Mouse (Mus musculus) liver, embryonic 14.5 days (tissue): ENCODE data around the gene Rab43.

Source experiments
- CTCF ChIP-seq: IDR thresholded peaks from 2 replicates; pipeline ENCODE4 v1.5.1; 2016; ENCODE audit warnings: antibody characterized with exemption, low read depth, control low read depth
- EP300 ChIP-seq: IDR thresholded peaks from 2 replicates; pipeline ENCODE4 v1.6.1; 2016; ENCODE audit warnings: antibody characterized with exemption, low read depth

DNA sequence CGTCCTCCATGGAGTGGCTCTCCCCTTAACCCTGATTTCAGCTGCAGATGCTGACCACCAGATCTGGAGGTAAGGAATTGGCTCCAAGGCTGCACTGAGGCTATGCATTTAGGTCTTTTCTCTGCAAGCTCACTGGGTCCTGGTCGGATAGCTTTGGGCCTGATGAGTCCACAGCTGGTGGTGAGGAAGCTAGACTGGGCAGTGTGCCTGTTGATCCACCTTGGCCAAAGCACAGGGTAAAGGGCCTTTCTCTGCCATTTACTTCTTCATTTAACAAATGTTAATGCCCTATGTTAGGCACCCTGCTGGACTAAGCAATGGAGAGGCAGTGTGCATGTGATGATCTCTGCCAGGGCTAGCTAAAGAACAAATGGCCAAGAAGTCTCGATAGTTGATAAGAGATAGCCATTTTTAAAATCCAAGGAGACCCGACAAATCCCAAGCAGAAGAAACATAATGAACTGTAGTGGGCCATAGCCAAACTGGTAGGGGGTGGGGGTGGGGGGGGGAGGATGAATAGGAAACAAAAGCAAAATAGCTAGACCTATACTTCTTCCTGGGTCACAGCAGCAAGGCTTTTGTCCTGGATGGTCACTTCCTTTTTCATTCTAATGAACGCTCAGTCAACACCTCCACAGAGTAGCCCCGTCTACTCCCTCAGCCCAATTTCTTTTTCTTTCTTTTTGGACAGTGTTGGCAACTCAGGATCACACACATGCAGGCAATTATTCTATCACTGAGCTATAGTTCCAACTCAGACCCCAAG, 16.4 kb downstream of the Rab43 start:
- no peak for TF ChIP-seq CTCF
- TF ChIP-seq EP300 = no peak
